Mouse (Mus musculus) kidney, embryonic 15.5 days (tissue): ENCODE results near the gene Meis2. TPM values are rescaled to one million over a fixed set of nuclear protein-coding genes. Genes with fewer than 3 reads are reported as not detected.

Experiments
- ATAC-seq: fragments of 200-750 bp; cut with Nextera tagmentation; replicated peaks from 2 replicates; pipeline ENCODE4 v1.8.0; 2017; ENCODE audit warnings: moderate TSS enrichment; ENCODE audit not compliant: low FRiP score
- H3K27ac ChIP-seq: fragments of 300-500 bp; sonication (generic); 2 replicates; pipeline ENCODE4 v1.5.1; 2015; ENCODE audit warnings: mild to moderate bottlenecking, inconsistent platforms
- H3K27me3 ChIP-seq: fragments of 300-500 bp; sonication (generic); 2 replicates; pipeline ENCODE4 v1.6.1; 2015; ENCODE audit warnings: inconsistent platforms
- H3K36me3 ChIP-seq: fragments of 300-500 bp; sonication (generic); 2 replicates; pipeline ENCODE4 v1.6.1; 2015; ENCODE audit warnings: inconsistent platforms
- H3K4me1 ChIP-seq: fragments of 300-500 bp; sonication (generic); 2 replicates; pipeline ENCODE4 v1.6.1; 2015; ENCODE audit warnings: inconsistent platforms
- H3K4me2 ChIP-seq: fragments of 300-500 bp; sonication (generic); 2 replicates; pipeline ENCODE4 v1.6.1; 2015; ENCODE audit warnings: moderate library complexity, mild to moderate bottlenecking, inconsistent platforms
- H3K4me3 ChIP-seq: fragments of 300-500 bp; sonication (generic); replicated peaks from 2 replicates; pipeline ENCODE4 v1.5.1; 2015; ENCODE audit warnings: mild to moderate bottlenecking, inconsistent platforms
- H3K9ac ChIP-seq: fragments of 300-500 bp; sonication (generic); 2 replicates; pipeline ENCODE4 v1.6.1; 2015; ENCODE audit warnings: mild to moderate bottlenecking, inconsistent platforms
- H3K9me3 ChIP-seq: fragments of 300-500 bp; sonication (generic); replicated peaks from 2 replicates; pipeline ENCODE4 v1.6.1; 2016; ENCODE audit warnings: inconsistent platforms
- WGBS: fragments of 180-500 bp; shearing (Covaris S2); methylation state at CpG from one replicate; pipeline ENCODE4 v1.1.7; 2015; ENCODE audit warnings: mixed read lengths; 5-methylcytosine and 5-hydroxymethylcytosine counted together
- polyA plus RNA-seq: library from polyadenylated mRNA; unstranded; fragments of >200 nt; fragmentation: Nextera tagmentation; extraction: Ambion mirVana; gene quantifications from 2 replicates; pipeline ENCODE4 v1.2.1, GENCODE M21; 2015

Gene Meis2
- polyA plus RNA-seq, 1 experiment from 2014 or later: 94.3 TPM

DNA sequence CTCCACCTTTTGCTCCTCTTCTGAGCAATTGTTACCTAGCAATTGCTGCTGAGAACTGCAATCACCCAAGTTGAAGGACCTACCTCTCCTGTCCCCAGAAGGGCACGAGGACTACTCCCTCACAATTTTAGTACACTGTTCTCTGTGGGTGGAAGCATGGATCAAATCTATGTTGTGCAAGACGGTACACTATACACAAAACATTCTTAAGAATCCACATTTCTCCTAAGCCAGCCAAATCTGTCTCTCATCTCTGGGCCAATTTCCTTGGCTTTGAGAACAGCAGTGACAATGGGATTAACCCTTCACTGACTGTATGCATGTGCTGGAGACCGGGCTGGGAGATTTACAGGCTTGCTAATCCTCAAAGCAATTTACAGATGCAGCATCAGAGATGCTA is 115.0 kb downstream of the Meis2 start:
- H3K27ac ChIP-seq: 0 out of 2 replicates have a peak overlapping the region, but pooled peaks have one; percentile 3
- WGBS: 43% methylated on average over 3 of the region's 3 CpGs
- no peak for ATAC-seq

GRCm38 (mm10) chr2:115948630-115949426 is 116.8 kb downstream of the Meis2 start:
- no peaks in the 10 kb centered on the region for H3K27me3 ChIP-seq
- H3K9me3 ChIP-seq: no peaks in the 10 kb centered on the region
- peaks cover 14% of the 10 kb centered on the region; the same call in 1 of the 2 replicates for H3K4me1 ChIP-seq
- no peak overlapping the region for H3K4me2 ChIP-seq
- H3K27ac ChIP-seq: no peak overlapping the region
- peak; percentile 44; the same call in 1 of the 2 replicates for ATAC-seq
- 89% methylated on average over 7 of the region's 7 CpGs for WGBS
- peaks cover 48% of the 10 kb centered on the region for H3K36me3 ChIP-seq
- no peak overlapping the region for H3K4me3 ChIP-seq
- H3K9ac ChIP-seq: no peak overlapping the region

More for the DNA sequence above, 115.0 kb downstream of the Meis2 start:
- no peaks in the 10 kb centered on the region for H3K27me3 ChIP-seq
- H3K9ac ChIP-seq: no peak overlapping the region
- H3K9me3 ChIP-seq: no peaks in the 10 kb centered on the region
- H3K4me2 ChIP-seq: no peak overlapping the region
- peaks cover 50% of the 10 kb centered on the region for H3K36me3 ChIP-seq
- H3K4me3 ChIP-seq: no peak overlapping the region
- peaks cover 13% of the 10 kb centered on the region; the same call in 1 of the 2 replicates for H3K4me1 ChIP-seq

GRCm38 (mm10) chr2:115947714-115948226 is 117.9 kb downstream of the Meis2 start:
- no peak for ATAC-seq
- H3K4me1 ChIP-seq: peaks cover 19% of the 10 kb centered on the region; the same call in 1 of the 2 replicates
- H3K36me3 ChIP-seq: peaks cover 48% of the 10 kb centered on the region
- WGBS: 25% methylated on average over 7 of the region's 7 CpGs
- H3K4me3 ChIP-seq: no peak overlapping the region
- no peaks in the 10 kb centered on the region for H3K9me3 ChIP-seq
- no peaks in the 10 kb centered on the region for H3K27me3 ChIP-seq
- H3K27ac ChIP-seq: no peak overlapping the region
- H3K9ac ChIP-seq: no peak overlapping the region
- H3K4me2 ChIP-seq: no peak overlapping the region

GRCm38 (mm10) chr2:115943044-115943443 is 122.6 kb downstream of the Meis2 start:
- no peak overlapping the region for H3K4me3 ChIP-seq
- H3K27me3 ChIP-seq: no peaks in the 10 kb centered on the region
- H3K4me1 ChIP-seq: peaks cover 20% of the 10 kb centered on the region
- no peak overlapping the region for H3K9ac ChIP-seq
- WGBS: 36% methylated on average over 8 of the region's 8 CpGs
- H3K27ac ChIP-seq: no peak overlapping the region
- ATAC-seq: 0 out of 2 replicates have a peak, but pooled peaks have one; percentile 20
- peaks cover 45% of the 10 kb centered on the region for H3K36me3 ChIP-seq
- no peak overlapping the region for H3K4me2 ChIP-seq
- no peaks in the 10 kb centered on the region for H3K9me3 ChIP-seq

- H3K4me1 ChIP-seq: peaks cover 13% of the 10 kb centered on the region; the same call in 1 of the 2 replicates
- peaks cover 24% of the 10 kb centered on the region for H3K36me3 ChIP-seq
- no peaks in the 10 kb centered on the region for H3K27me3 ChIP-seq
- no peak overlapping the region for H3K4me3 ChIP-seq
- no peak for ATAC-seq
- H3K9me3 ChIP-seq: no peaks in the 10 kb centered on the region
- H3K27ac ChIP-seq: no peak overlapping the region
- WGBS: 94% methylated on average over 5 of the region's 5 CpGs
- H3K9ac ChIP-seq: no peak overlapping the region
- H3K4me2 ChIP-seq: no peak overlapping the region
These were observed 125.8 kb downstream of the Meis2 start for GRCm38 (mm10) chr2:115939849-115940248.

- H3K9me3 ChIP-seq: no peaks in the 10 kb centered on the region
- no peak for ATAC-seq
- H3K27me3 ChIP-seq: no peaks in the 10 kb centered on the region
- H3K36me3 ChIP-seq: peaks cover 24% of the 10 kb centered on the region
- H3K4me2 ChIP-seq: no peak overlapping the region
- H3K4me3 ChIP-seq: no peak overlapping the region
- WGBS: 77% methylated on average over 8 of the region's 8 CpGs
- 0 out of 2 replicates have a peak overlapping the region, but pooled peaks have one; percentile 22 for H3K27ac ChIP-seq
- no peak overlapping the region for H3K9ac ChIP-seq
- peaks cover 13% of the 10 kb centered on the region; the same call in 1 of the 2 replicates for H3K4me1 ChIP-seq
These were observed 126.6 kb downstream of the Meis2 start for GRCm38 (mm10) chr2:115938926-115939563.

DNA sequence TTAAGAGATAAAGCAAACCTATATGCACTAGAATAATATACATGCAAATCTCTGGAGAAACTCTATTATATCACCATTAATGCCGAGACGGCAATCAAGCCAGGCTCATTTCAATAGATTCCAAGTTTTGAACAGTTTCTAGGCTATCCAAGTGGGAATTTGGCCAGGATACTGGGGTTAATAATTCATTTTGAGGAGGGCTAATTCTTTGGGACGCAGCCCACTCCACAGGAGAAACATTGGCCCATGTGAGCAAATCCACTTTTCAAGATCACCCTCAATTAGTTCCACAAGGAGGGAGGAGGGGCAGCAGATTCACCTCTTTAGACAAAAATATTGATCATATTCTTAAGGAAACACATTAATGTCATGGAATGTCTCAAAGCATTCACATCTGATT is 127.3 kb downstream of the Meis2 start:
- peaks cover 11% of the 10 kb centered on the region; the same call in 1 of the 2 replicates for H3K4me1 ChIP-seq
- no peak overlapping the region for H3K4me3 ChIP-seq
- no peaks in the 10 kb centered on the region for H3K27me3 ChIP-seq
- peaks cover 24% of the 10 kb centered on the region for H3K36me3 ChIP-seq
- WGBS: 69% methylated on average over 3 of the region's 3 CpGs
- ATAC-seq: no peak
- no peaks in the 10 kb centered on the region for H3K9me3 ChIP-seq
- H3K27ac ChIP-seq: no peak overlapping the region
- no peak overlapping the region for H3K9ac ChIP-seq
- no peak overlapping the region for H3K4me2 ChIP-seq

- Histone ChIP-seq H3K4me3 (no peak overlapping the region), H3K9me3 (no peaks in the 10 kb centered on the region), H3K9ac (no peak overlapping the region), H3K27me3 (no peaks in the 10 kb centered on the region), H3K36me3 (peaks cover 24% of the 10 kb centered on the region), H3K4me2 (no peak overlapping the region), H3K27ac (no peak overlapping the region), H3K4me1 (peaks cover 8% of the 10 kb centered on the region; the same call in 1 of the 2 replicates)
- 80% methylated on average over 1 of the region's 1 CpGs for WGBS
- no peak for ATAC-seq
These were observed 127.7 kb downstream of the Meis2 start for GRCm38 (mm10) chr2:115937896-115938295.

GRCm38 (mm10) chr2:115936786-115937185 is 128.9 kb downstream of the Meis2 start:
- 84% methylated on average over 9 of the region's 9 CpGs for WGBS
- H3K4me3 ChIP-seq: no peak overlapping the region
- peaks cover 21% of the 10 kb centered on the region for H3K36me3 ChIP-seq
- ATAC-seq: no peak
- H3K27ac ChIP-seq: no peak overlapping the region
- H3K27me3 ChIP-seq: no peaks in the 10 kb centered on the region
- no peak overlapping the region for H3K4me2 ChIP-seq
- no peaks in the 10 kb centered on the region for H3K9me3 ChIP-seq
- peaks cover 8% of the 10 kb centered on the region; the same call in 1 of the 2 replicates for H3K4me1 ChIP-seq
- H3K9ac ChIP-seq: no peak overlapping the region

- H3K4me2 ChIP-seq: no peak overlapping the region
- 85% methylated on average over 2 of the region's 2 CpGs for WGBS
- H3K4me1 ChIP-seq: peaks cover 7% of the 10 kb centered on the region; the same call in 1 of the 2 replicates
- no peaks in the 10 kb centered on the region for H3K36me3 ChIP-seq
- H3K9ac ChIP-seq: no peak overlapping the region
- H3K9me3 ChIP-seq: no peaks in the 10 kb centered on the region
- no peak for ATAC-seq
- no peak overlapping the region for H3K27ac ChIP-seq
- H3K27me3 ChIP-seq: no peaks in the 10 kb centered on the region
- no peak overlapping the region for H3K4me3 ChIP-seq
These were observed 131.3 kb downstream of the Meis2 start for GRCm38 (mm10) chr2:115934299-115934698.

GRCm38 (mm10) chr2:115933259-115933658 is 132.4 kb downstream of the Meis2 start:
- H3K27ac ChIP-seq: no peak overlapping the region
- H3K9me3 ChIP-seq: no peaks in the 10 kb centered on the region
- H3K4me3 ChIP-seq: no peak overlapping the region
- WGBS: 75% methylated on average over 2 of the region's 2 CpGs
- H3K36me3 ChIP-seq: no peaks in the 10 kb centered on the region
- H3K9ac ChIP-seq: no peak overlapping the region
- ATAC-seq: no peak
- no peaks in the 10 kb centered on the region for H3K27me3 ChIP-seq
- no peak overlapping the region for H3K4me2 ChIP-seq
- H3K4me1 ChIP-seq: peaks cover under 1% of the 10 kb centered on the region; the same call in 1 of the 2 replicates

DNA sequence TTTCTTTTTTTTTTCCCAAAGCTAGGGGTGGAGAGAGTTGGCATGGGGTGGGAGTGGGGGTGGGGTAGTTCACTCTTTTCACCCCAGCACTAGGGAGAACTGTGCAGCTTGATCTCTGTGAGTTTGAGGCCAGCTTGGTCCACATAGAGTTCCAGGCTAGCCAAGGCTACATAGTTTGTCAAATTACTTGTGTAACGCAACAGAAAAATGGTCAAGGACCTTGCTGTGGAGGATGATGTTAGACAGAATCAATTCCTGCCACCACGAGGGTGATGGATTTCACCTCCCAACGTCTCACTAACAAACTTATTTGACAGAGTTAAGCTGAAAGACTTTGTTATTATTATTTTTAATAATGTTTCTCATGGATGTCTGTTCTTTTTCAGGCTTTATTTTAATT is 139.9 kb downstream of the Meis2 start:
- H3K9me3 ChIP-seq: no peaks in the 10 kb centered on the region
- H3K4me1 ChIP-seq: peaks cover 21% of the 10 kb centered on the region; the same call in 1 of the 2 replicates
- no peaks in the 10 kb centered on the region for H3K27me3 ChIP-seq
- H3K9ac ChIP-seq: no peak overlapping the region
- H3K4me2 ChIP-seq: no peak overlapping the region
- ATAC-seq: no peak
- 61% methylated on average over 3 of the region's 3 CpGs for WGBS
- H3K27ac ChIP-seq: no peak overlapping the region
- no peak overlapping the region for H3K4me3 ChIP-seq
- H3K36me3 ChIP-seq: peaks cover 9% of the 10 kb centered on the region; the same call in 1 of the 2 replicates
